Mouse (Mus musculus): ENCODE results near the gene Tagln2.

Tagln2 gene

GRCm38 (mm10) chr1:172526380-172527081 lies 26.7 kb downstream of the Tagln2 start:
- in situ Hi-C loops (cut with MseI, MboI), result loop anchor here (5.0 to 10.0 kb wide), 3 partner anchors 86 to 122 kb away; no protein-coding TSS in a partner anchor

- in situ Hi-C loops (cut with MseI, MboI), result loop anchor here (5.0 to 10.0 kb wide), 3 partner anchors 85 to 123 kb away; no protein-coding TSS in a partner anchor
Observed at GRCm38 (mm10) chr1:172527431-172527830, 27.6 kb downstream of the Tagln2 start.

- in situ Hi-C loops (cut with MseI, MboI), result loop anchor here (5.0 to 10.0 kb wide), 3 partner anchors 84 to 124 kb away; no protein-coding TSS in a partner anchor
Observed at GRCm38 (mm10) chr1:172528701-172529100, 28.9 kb downstream of the Tagln2 start.

- in situ Hi-C loops (cut with MseI, MboI), result no loop called here
Observed at GRCm38 (mm10) chr1:172530544-172531220, 30.8 kb downstream of the Tagln2 start.

- in situ Hi-C loops (cut with MseI, MboI), result no loop called here
Observed at GRCm38 (mm10) chr1:172532551-172532950, 32.7 kb downstream of the Tagln2 start.

GRCm38 (mm10) chr1:172535116-172535515 lies 35.3 kb downstream of the Tagln2 start:
- in situ Hi-C loops (cut with MseI, MboI), result no loop called here

GRCm38 (mm10) chr1:172539827-172540226 lies 40.0 kb downstream of the Tagln2 start:
- in situ Hi-C loops (cut with MseI, MboI), result no loop called here

GRCm38 (mm10) chr1:172540283-172540820 lies 40.5 kb downstream of the Tagln2 start:
- in situ Hi-C loops (cut with MseI, MboI), result no loop called here

- in situ Hi-C loops (cut with MseI, MboI), result no loop called here
Observed at GRCm38 (mm10) chr1:172546062-172546461, 46.2 kb downstream of the Tagln2 start.

GRCm38 (mm10) chr1:172548501-172548900 lies 48.7 kb downstream of the Tagln2 start:
- in situ Hi-C loops (cut with MseI, MboI), result no loop called here

- in situ Hi-C loops (cut with MseI, MboI), result no loop called here
Observed at GRCm38 (mm10) chr1:172549314-172549713, 49.5 kb downstream of the Tagln2 start.

- in situ Hi-C loops (cut with MseI, MboI), result no loop called here
Observed at GRCm38 (mm10) chr1:172549717-172550116, 49.9 kb downstream of the Tagln2 start.

GRCm38 (mm10) chr1:172550551-172550951 lies 50.7 kb downstream of the Tagln2 start:
- in situ Hi-C loops (cut with MseI, MboI), result no loop called here

- in situ Hi-C loops (cut with MseI, MboI), result no loop called here
Observed at GRCm38 (mm10) chr1:172551009-172551408, 51.2 kb downstream of the Tagln2 start.

GRCm38 (mm10) chr1:172552623-172553022 lies 52.8 kb downstream of the Tagln2 start:
- in situ Hi-C loops (cut with MseI, MboI), result no loop called here

- in situ Hi-C loops (cut with MseI, MboI), result no loop called here
Observed at GRCm38 (mm10) chr1:172555638-172556037, 55.8 kb downstream of the Tagln2 start, which contains the start of gene Vsig8. Vsig8 (plus strand) TSS chr1:172555938.
